Mouse (Mus musculus) liver (tissue): ENCODE measurements around the gene Card11.

Experiments
- DNase-seq: peaks from one replicate; pipeline ENCODE4 v3.0.0-alpha.2; 2020; ENCODE audit warnings: mixed read lengths

Gene Card11

DNA sequence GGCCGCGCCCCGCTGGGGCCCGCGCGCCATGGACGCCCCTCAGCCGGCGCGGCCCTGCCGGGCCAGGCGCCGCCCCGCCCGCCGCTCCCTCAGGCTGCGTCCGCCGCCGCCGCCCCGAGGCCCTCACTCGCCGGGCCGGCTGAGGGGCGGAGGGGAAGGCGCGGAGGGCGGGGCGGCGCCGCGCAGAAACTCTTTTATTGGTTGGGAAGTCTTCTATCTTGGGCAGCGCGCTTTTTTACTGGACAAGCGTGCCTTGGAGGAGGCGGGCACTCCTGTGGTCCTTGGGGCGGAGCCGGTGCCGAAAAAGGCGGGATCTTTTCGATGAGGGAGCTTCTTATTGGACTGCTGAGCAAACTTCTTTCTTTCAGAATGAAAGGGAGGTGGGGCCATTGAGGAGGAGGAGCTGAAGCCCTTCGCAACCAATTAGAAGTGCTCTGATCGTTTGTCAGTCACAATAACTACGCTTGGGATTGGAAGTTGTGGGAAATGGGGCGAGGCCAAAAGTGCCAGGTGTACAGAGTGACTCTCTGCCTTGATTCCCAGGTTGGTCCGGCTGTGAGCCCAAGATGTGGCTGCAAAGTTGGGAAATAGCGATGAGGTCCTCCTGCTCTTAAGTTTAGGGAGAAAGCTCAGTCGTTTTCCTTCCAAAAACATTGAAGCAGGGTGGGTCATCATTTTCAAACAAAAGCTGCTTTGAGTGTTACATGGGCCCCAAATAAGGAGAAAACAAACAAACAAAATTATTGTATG lies 169.9 kb downstream of the Card11 start, which contains the start of gene Gna12:
TSS of gene Gna12 (minus strand) at position 118 of the 750 bp plus-strand sequence.
- DNase-seq = peak; percentile 99

DNA sequence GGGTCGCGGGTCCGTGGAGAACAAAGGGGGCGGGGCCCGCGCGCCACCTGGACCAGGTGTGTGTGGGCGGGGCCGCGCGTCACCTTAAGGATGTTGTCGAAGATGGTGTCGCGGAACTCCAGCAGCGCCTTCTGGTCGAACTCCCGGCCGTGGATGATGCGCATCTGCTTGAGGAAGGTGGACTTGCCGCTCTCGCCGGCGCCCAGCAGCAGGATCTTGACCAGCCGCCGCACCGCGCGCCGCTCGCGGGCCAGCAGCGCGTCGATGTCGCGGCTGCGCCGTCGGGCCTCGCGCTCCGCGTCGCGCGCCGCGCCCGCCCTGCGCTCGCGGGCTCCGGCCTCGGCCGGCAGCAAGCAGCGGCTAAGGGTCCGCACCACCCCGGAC lies 170.5 kb downstream of the Card11 start:
- DNase-seq = peak; percentile 42

DNA sequence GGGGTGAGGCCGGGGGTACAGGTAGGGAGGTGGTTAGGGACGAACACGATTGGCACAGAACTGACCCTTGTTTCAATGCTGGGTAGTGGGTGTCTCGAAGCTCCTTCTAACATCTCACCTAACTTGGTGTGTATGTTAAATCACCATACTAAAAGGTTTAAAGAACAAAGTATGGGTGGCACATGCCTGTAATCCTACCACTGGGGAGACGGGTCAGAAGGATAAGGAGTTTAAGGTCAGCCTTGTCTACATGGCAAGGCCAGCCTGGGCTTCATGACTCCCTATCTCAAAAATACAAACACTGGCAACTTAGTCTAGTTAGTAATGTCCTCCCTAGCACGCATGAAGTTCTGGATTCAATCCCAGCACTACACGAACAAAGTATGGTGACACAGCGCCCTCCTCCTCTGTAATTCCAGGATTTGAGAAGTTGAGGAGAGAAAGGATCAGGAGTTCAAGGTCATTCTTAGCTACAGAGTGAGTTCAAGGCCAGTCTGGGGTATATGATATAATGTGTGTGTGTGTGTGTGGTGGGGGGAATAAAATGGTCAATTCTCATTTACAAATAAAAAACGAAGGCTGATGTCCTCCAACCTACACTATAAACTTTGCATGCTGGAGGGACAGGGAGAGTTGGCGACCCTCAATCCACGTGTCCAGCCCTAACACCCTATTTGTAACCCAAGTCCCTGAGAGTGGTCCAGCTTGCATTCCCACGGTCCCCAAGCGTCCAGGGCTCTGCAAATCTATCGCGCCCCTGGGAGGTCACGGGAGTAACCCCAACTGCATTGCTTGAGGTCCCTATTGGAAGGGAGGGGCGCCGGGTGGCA lies 171.1 kb downstream of the Card11 start:
- peak; percentile 14 for DNase-seq

GRCm38 (mm10) chr5:140828363-140828762 lies 172.0 kb downstream of the Card11 start:
- no peak for DNase-seq

DNA sequence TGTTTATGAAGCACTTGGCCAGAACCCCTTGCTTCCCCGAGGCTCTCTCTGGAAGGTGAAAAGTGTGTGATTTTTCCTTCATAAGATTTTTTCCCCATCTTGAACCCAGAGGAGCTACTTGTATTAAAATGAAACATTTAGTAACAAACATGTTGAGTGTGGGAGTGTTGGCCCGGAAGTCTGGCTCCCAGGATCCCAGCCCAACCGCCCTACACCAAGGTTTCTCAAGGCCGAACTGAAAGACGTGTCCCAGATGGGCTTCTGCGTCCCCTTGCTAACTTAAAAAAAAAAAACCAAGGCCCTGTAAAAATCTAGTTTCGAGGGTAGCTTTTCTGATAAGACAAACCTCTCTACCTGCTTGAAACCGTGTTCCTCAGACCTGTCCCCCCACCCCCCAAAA lies 172.5 kb downstream of the Card11 start:
- no peak for DNase-seq

DNA sequence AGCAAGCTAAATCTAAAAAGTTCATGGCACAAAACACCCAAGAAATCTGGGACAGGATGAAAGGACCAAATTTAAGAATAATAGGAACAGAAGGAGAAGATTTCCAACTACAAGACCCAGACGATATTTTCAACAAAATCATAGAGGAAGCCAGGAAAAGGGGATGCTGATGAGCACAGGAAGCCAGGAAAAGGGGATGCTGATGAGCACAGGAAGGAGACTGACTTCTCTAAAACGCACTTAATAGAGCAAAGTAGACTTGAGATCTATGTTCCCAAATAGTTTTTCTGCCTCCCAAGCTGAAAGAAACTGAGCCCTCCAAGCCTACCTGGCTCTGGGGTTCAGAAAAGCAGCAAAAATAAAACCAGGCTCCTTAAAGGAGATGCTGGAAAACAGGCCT lies 173.0 kb downstream of the Card11 start:
- DNase-seq = no peak

- no peak for DNase-seq
Observed at GRCm38 (mm10) chr5:140826796-140827195, 173.6 kb downstream of the Card11 start.

GRCm38 (mm10) chr5:140826118-140826517 lies 174.3 kb downstream of the Card11 start:
- DNase-seq = no peak

- DNase-seq = no peak
Observed at GRCm38 (mm10) chr5:140824126-140824525, 176.3 kb downstream of the Card11 start.

DNA sequence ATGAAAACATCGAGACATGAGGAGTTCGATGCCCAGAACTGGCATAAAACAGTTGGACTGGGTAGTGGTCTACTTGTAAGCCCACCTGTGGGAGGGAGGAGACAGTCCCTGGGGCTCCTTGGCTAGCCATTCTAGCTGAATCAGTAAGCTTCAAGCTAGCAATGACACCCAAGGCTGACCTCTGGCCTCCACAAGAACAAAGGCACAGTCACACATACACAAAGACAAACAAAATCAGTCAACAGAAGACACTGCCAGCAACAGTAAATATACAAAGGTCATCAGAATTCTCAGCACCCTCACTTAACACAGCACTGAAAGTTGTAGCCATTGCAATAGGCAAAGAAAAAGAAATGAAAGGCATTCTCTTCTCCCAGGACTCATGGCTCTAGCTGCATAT lies 177.0 kb downstream of the Card11 start:
- no peak for DNase-seq
